Mouse (Mus musculus) neural tube, embryonic 12.5 days (tissue): ENCODE data around the gene Dscaml1. TPM values are rescaled to one million over a fixed set of nuclear protein-coding genes. Genes with fewer than 3 reads are reported as not detected.
A peak's percentile ranks its signal among the peaks of the same experiment; 100 is the strongest.

ENCODE experiments used
- ATAC-seq: fragments of 200-750 bp; cut with Nextera tagmentation; 2 replicates; pipeline ENCODE4 v1.8.0; 2017; ENCODE audit warnings: low read depth, mild to moderate bottlenecking, moderate TSS enrichment, moderate library complexity; ENCODE audit not compliant: low FRiP score
- H3K27ac ChIP-seq: fragments of 300-500 bp; sonication (generic); 2 replicates; pipeline ENCODE4 v1.5.1; 2016
- H3K27me3 ChIP-seq: fragments of 300-500 bp; sonication (generic); replicated peaks from 2 replicates; pipeline ENCODE4 v1.6.1; 2016; ENCODE audit warnings: mild to moderate bottlenecking
- H3K36me3 ChIP-seq: fragments of 300-500 bp; sonication (generic); 2 replicates; pipeline ENCODE4 v1.6.1; 2016; ENCODE audit warnings: mild to moderate bottlenecking
- H3K4me1 ChIP-seq: fragments of 300-500 bp; sonication (generic); 2 replicates; pipeline ENCODE4 v1.6.1; 2016
- H3K4me2 ChIP-seq: fragments of 300-500 bp; sonication (generic); replicated peaks from 2 replicates; pipeline ENCODE4 v1.6.1; 2016; ENCODE audit warnings: mild to moderate bottlenecking
- H3K4me3 ChIP-seq: fragments of 300-500 bp; sonication (generic); 2 replicates; pipeline ENCODE4 v1.5.1; 2016
- H3K9ac ChIP-seq: fragments of 300-500 bp; sonication (generic); 2 replicates; pipeline ENCODE4 v1.6.1; 2016; ENCODE audit warnings: mild to moderate bottlenecking
- H3K9me3 ChIP-seq: fragments of 300-500 bp; sonication (generic); 2 replicates; pipeline ENCODE4 v1.6.1; 2016; ENCODE audit warnings: mild to moderate bottlenecking
- WGBS: fragments of 180-500 bp; shearing (Covaris S2); methylation state at CpG from one replicate; pipeline ENCODE4 v1.1.7; 2016; 5-methylcytosine and 5-hydroxymethylcytosine counted together
- polyA plus RNA-seq: library from polyadenylated mRNA; unstranded; fragments of >200 nt; fragmentation: Nextera tagmentation; extraction: Ambion mirVana; gene quantifications from 2 replicates; pipeline ENCODE4 v1.2.1, GENCODE M21; 2016

The Dscaml1 gene
- polyA plus RNA-seq, 1 experiment from 2014 or later: 6.5 TPM

DNA sequence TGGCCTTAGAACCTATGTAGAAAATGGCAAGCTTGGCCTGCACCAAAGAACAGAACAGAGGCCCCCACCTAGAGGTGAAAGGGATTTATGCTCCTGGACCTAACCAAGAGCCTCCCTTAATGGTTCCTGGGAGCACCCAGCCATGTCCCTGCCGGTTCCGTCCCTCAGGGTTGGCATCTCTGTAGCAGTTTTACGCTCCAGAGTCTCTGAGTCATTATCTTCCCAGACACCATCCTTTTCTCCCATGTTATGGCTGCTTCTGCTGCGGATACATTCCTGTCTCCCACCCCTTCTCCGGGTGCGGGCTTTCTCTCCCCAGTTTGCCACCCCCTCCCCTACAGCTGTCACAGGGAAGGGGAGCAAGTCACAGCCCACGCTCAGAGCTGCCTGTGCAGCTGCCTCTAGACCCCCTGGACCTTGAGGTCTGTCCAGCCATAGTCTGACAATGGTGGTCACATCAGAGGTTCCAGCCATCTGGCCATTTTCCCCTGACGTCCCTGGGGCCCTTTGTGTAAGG lies 108.1 kb downstream of the Dscaml1 start:
- Histone ChIP-seq H3K27ac (peak overlapping the region; percentile 59; the same call in 1 of the 2 replicates), H3K9ac (no peak overlapping the region), H3K9me3 (no peaks in the 10 kb centered on the region), H3K27me3 (no peaks in the 10 kb centered on the region), H3K4me2 (no peak overlapping the region), H3K36me3 (no peaks in the 10 kb centered on the region), H3K4me3 (no peak overlapping the region), H3K4me1 (peaks cover 29% of the 10 kb centered on the region)
- WGBS: 59% methylated on average over 8 of the region's 8 CpGs
- no peak for ATAC-seq

DNA sequence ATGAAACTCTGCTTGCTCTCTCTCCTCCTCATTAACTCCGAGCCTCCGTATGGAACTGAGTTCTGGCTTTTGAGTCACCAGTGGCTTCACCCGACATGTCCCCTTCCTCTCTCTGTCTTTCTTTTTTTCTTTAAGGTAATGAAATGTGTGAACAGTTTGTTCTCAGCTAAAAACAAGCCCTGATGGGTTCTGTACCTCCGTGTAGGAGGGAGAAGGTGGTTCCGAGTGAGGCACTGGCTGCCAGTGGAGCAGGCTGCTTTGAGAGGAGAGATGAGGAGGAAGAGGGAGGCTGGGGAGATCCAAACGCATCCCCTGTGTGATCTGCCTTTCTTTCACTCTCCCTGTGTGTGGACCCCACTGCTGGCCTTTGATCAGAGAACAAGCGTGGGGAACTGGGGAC lies 111.2 kb downstream of the Dscaml1 start:
- Histone ChIP-seq H3K4me3 (no peak overlapping the region), H3K9ac (no peak overlapping the region), H3K4me1 (peaks cover 4% of the 10 kb centered on the region; the same call in 1 of the 2 replicates), H3K9me3 (no peaks in the 10 kb centered on the region), H3K4me2 (no peak overlapping the region), H3K27ac (no peak overlapping the region), H3K36me3 (no peaks in the 10 kb centered on the region), H3K27me3 (no peaks in the 10 kb centered on the region)
- WGBS: 78% methylated on average over 7 of the region's 7 CpGs
- no peak for ATAC-seq

DNA sequence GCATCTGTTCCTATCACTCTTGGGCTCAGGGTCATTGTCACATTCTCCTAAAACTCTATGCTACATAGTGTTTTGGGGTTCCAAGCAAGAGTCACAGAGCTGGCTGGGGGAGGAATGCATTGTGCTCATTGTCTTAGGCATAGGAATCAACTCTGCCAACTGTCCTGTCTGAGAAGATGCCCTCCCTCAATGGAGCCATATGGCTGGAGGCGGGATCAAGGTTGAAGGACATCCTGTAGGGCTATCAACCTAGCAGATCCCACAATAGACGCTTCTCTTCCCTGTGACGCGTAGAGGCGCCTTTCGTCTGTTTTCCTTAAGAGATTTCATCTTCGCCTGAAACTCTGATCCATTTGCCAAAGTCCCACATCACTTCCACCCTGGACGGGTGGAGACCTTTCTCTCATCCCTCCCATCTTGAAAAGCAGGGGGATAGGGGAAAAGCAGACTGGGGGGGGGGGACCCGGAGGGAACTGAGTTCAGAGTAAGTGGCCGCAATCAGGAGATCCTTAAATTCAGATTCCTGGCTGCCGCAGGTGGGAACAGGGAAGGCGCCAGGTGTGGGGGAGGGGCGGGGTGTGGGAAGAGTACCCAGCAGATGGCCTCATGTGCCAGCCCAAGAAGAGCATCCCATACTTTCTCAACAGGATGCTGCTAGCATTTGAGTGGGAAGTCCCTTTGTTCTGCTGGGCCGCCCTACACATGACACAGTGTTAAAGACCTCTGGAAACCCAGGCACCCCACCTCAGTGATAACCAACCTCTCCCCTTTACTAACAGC lies 113.0 kb downstream of the Dscaml1 start:
- no peak for ATAC-seq

DNA sequence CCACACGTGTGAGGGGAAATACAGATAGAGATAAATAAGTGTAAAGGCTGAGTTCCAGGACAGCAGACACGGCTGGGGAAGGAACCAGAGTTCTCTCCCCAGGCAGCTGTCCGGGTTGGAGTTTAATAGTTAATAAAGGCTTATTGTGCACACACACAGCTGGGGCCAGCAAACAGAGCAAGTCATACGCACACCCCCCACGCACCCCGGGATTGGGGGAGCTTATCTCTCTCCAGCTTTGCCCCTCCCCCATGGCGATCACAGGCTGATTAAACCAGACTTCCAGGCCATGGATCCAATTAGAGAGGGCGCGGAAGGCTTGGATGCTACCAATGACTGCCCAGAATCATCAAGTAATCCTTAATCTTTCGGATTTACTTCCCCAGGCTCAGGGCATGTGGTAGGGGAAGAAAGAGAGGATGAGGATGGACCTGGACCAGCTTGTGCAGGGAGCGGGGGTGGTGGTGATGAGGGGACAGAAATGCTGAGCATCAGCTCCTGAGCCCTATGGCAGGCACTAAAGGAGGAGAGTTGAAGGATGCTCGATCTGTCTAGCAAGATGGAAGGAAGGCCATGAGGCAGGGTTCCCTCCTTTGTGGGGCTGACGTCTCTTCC lies 119.7 kb downstream of the Dscaml1 start:
- 62% methylated on average over 13 of the region's 13 CpGs for WGBS
- no peak overlapping the region for H3K4me3 ChIP-seq
- peak overlapping the region; percentile 10; the same call in 1 of the 2 replicates for H3K27ac ChIP-seq
- 0 out of 2 replicates have a peak, but pooled peaks have one; percentile 44 for ATAC-seq
- no peaks in the 10 kb centered on the region for H3K36me3 ChIP-seq
- H3K4me1 ChIP-seq: peaks cover 27% of the 10 kb centered on the region; the same call in 1 of the 2 replicates
- no peak overlapping the region for H3K9ac ChIP-seq
- no peaks in the 10 kb centered on the region for H3K9me3 ChIP-seq
- no peaks in the 10 kb centered on the region for H3K27me3 ChIP-seq
- no peak overlapping the region for H3K4me2 ChIP-seq

More for the DNA sequence above, 113.0 kb downstream of the Dscaml1 start:
- no peak overlapping the region for H3K9ac ChIP-seq
- no peak overlapping the region for H3K27ac ChIP-seq
- H3K9me3 ChIP-seq: no peaks in the 10 kb centered on the region
- H3K36me3 ChIP-seq: no peaks in the 10 kb centered on the region
- no peak overlapping the region for H3K4me3 ChIP-seq
- H3K27me3 ChIP-seq: no peaks in the 10 kb centered on the region
- no peak overlapping the region for H3K4me2 ChIP-seq
- 83% methylated on average over 14 of the region's 14 CpGs for WGBS
- H3K4me1 ChIP-seq: peaks cover 4% of the 10 kb centered on the region; the same call in 1 of the 2 replicates

DNA sequence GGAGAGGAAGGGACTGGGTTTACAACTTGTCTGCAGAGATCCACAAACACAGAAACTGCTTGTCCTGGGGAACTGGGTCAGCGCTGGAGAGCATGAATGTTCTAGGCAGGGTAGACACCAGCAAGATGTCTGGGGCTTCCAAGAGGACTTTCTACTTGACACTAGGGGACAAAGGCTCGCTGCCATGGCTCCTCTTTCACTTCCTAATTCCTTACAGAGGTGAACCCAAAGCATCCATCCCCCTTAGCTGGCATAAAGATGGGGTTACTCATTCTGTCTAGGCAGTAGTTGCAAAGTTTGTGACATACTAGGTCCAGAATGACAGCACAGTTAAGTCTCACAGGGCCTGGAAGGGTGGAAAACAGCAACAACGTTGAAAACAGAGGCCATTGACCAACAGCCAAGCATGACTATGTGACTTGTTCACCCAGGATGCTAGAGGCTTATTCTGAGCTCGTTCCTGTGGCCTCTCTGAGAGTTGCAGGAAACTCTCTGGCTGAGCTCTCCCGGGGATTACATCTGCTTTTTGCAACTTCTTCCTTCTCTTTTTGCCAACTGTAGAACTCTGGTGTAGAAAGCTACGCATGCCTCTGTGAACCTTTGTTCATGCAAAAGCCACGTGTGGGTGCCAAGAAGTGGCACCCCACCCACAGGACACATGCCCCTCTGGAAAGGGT lies 120.6 kb downstream of the Dscaml1 start:
- Histone ChIP-seq H3K27ac (no peak overlapping the region), H3K4me3 (no peak overlapping the region), H3K9ac (no peak overlapping the region), H3K27me3 (no peaks in the 10 kb centered on the region), H3K4me1 (peaks cover 27% of the 10 kb centered on the region; the same call in 1 of the 2 replicates), H3K9me3 (no peaks in the 10 kb centered on the region), H3K36me3 (no peaks in the 10 kb centered on the region), H3K4me2 (no peak overlapping the region)
- ATAC-seq: no peak
- 88% methylated on average over 7 of the region's 7 CpGs for WGBS

DNA sequence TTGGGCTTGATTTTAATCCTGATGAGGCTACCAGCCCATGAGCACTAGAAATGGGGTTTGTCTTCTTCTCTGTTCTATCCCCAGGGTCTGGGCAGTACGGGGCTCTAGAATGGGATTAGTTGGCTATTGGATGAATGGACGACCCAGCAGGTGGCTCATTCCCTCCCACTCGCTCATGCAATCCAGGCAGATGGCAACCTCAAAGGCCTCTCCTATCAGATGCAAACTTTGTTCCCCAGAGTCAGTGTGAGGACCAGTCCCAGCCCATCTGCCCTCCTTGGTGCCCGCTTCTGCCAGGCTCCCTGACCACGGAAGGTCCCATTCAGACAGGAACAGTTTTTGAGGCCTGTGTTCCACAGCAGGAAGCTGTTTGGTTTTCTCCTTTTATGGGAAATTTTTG lies 123.4 kb downstream of the Dscaml1 start:
- Histone ChIP-seq H3K36me3 (no peaks in the 10 kb centered on the region), H3K27me3 (no peaks in the 10 kb centered on the region), H3K4me3 (no peak overlapping the region), H3K4me1 (peaks cover 27% of the 10 kb centered on the region; the same call in 1 of the 2 replicates), H3K4me2 (no peak overlapping the region), H3K9me3 (no peaks in the 10 kb centered on the region), H3K9ac (no peak overlapping the region), H3K27ac (no peak overlapping the region)
- WGBS: 19% methylated on average over 5 of the region's 5 CpGs
- no peak for ATAC-seq

DNA sequence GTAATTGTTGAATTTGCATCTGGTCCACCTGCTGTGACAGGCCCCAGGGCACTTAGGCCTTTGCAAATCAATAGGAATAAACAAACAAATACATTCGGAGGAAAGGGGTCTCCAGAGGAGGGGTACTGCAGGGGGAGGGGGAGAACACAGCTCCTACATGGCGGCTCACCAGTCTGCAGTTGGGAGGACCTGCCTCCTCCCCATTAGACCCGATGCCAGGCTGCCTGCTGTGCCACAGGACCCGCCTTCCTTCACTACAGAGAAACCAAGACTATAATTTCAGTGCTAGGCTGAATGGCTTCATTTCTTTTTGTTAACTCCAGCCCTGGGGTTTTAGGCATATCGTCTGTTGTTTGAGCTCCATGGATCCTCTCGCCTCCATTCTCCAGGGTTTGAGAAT lies 123.8 kb downstream of the Dscaml1 start:
- Histone ChIP-seq H3K36me3 (no peaks in the 10 kb centered on the region), H3K27me3 (no peaks in the 10 kb centered on the region), H3K9ac (no peak overlapping the region), H3K27ac (no peak overlapping the region), H3K4me3 (no peak overlapping the region), H3K9me3 (no peaks in the 10 kb centered on the region), H3K4me1 (peaks cover 31% of the 10 kb centered on the region; the same call in 1 of the 2 replicates), H3K4me2 (no peak overlapping the region)
- no peak for ATAC-seq
- 23% methylated on average over 6 of the region's 6 CpGs for WGBS

DNA sequence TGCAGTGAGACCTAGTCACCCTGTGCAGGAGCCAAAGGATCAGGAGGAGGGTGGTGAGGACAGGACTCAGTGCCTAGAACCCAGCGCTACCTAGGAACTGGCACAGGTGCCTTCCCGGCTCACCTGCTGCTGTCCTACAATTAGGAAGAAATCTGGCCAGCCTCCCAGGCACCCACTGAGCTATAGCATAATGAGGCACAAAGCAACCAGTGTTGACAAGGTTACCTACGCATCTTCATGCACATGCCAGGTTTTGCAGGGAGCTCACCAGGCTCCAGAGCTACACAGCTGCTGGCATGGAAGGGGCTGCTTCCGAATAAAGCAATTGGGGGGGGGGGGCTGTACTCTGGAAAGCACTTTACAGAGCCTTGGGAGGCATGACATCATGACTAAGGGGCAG lies 124.2 kb downstream of the Dscaml1 start:
- Histone ChIP-seq H3K27me3 (no peaks in the 10 kb centered on the region), H3K9ac (no peak overlapping the region), H3K27ac (no peak overlapping the region), H3K9me3 (no peaks in the 10 kb centered on the region), H3K36me3 (no peaks in the 10 kb centered on the region), H3K4me1 (peaks cover 34% of the 10 kb centered on the region; the same call in 1 of the 2 replicates), H3K4me2 (no peak overlapping the region), H3K4me3 (no peak overlapping the region)
- WGBS: 66% methylated on average over 4 of the region's 4 CpGs
- ATAC-seq: no peak

DNA sequence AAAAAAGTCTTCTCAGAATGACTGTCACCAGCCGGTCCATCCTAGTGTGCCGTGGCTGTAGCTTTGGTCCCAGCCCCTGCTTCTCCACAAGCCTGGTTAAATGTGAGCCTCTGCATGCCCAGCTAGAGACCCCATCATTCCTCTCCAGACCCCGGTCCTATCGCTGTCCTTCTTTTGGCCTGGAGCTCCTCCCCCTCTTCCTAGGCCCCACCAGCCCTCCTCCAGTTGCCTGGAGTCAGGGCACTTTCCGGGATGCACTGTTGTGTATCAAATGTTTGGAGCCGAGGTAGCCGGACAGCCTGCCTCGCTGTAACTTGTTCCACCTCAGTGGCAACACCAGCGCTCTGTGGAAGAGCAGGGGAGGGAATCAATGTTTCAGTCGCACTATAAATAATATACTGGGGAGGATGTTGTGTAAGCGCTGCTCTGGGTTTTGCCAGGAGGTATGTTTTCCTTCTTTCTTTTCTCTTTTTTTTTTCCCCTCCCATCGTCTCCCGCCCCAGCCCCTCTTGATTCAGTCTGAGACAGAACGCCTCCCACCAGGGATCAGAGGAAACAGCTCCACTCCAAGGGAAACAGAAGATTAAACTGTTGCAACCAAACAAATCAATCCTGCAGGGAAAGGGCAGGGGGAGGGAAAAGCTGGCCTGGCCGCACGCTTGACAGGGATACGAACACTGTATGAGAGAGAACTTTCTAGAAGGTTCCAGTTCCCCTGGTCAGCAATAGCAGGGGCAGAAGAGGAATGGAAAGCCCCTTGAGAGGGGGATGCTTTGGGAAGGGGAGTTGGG lies 128.8 kb downstream of the Dscaml1 start:
- 34% methylated on average over 17 of the region's 17 CpGs for WGBS

DNA sequence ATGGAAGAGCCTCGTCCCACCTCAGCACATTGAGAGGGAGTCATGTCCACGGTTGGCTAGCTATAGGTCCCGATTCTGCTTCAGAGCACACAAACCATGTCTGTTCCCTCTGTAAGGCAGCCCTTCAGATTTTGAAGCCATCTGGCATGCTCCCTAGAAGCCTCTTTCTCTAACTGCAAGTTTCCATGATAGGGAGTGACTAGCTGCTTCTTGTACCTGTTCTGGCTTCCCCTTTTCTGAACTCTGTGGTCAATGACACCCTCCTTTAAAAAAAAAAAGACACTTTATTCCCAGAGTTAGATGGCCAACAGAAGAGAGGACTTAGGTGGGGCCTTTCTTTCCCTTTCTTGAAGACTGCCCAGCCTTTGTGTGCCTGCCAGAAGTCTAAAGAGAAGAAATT lies 130.5 kb downstream of the Dscaml1 start:
- no peak for ATAC-seq
- peaks cover 20% of the 10 kb centered on the region for H3K4me1 ChIP-seq
- 92% methylated on average over 3 of the region's 3 CpGs for WGBS

More for the DNA sequence above, 128.8 kb downstream of the Dscaml1 start:
- H3K27me3 ChIP-seq: no peaks in the 10 kb centered on the region
- no peaks in the 10 kb centered on the region for H3K36me3 ChIP-seq
- H3K4me3 ChIP-seq: no peak overlapping the region
- peak overlapping the region; percentile 30; the same call in 1 of the 2 replicates for H3K4me2 ChIP-seq
- no peak overlapping the region for H3K9ac ChIP-seq
- ATAC-seq: no peak
- peaks cover 21% of the 10 kb centered on the region for H3K4me1 ChIP-seq
- no peaks in the 10 kb centered on the region for H3K9me3 ChIP-seq
- no peak overlapping the region for H3K27ac ChIP-seq

DNA sequence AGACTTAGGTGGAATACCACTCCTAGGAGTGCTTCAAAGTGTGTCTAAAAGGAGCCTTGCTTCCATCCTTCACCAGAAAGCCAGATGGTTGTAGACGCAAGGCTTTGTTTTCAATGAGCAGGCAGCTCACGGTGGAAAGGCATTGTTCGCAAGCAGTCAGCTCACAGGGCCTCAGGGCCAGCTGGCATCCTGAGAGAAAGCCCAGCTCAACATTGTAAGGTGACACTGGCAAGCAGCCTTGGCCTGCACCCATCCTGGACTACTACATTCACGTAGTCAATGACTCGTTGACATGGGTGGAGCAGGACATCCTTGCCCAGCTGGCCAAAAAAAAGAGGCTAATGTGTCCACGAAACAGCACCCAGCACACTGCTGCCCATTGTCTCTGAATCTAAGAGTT lies 134.6 kb downstream of the Dscaml1 start:
- WGBS: 60% methylated on average over 6 of the region's 6 CpGs
- H3K9me3 ChIP-seq: no peaks in the 10 kb centered on the region
- no peaks in the 10 kb centered on the region for H3K36me3 ChIP-seq
- no peaks in the 10 kb centered on the region for H3K27me3 ChIP-seq
- peaks cover 8% of the 10 kb centered on the region for H3K4me1 ChIP-seq
- H3K4me2 ChIP-seq: no peak overlapping the region
- no peak overlapping the region for H3K27ac ChIP-seq
- ATAC-seq: no peak
- H3K4me3 ChIP-seq: no peak overlapping the region
- H3K9ac ChIP-seq: no peak overlapping the region

More for the DNA sequence above, 130.5 kb downstream of the Dscaml1 start:
- H3K9me3 ChIP-seq: no peaks in the 10 kb centered on the region
- no peaks in the 10 kb centered on the region for H3K36me3 ChIP-seq
- no peak overlapping the region for H3K9ac ChIP-seq
- no peak overlapping the region for H3K4me2 ChIP-seq
- H3K27me3 ChIP-seq: no peaks in the 10 kb centered on the region
- H3K27ac ChIP-seq: no peak overlapping the region
- no peak overlapping the region for H3K4me3 ChIP-seq
